Mouse (Mus musculus) erythroblast, adult 5-6 weeks (primary cell): ENCODE results near the gene 4931414P19Rik. TPM values are rescaled to one million over a fixed set of nuclear protein-coding genes. Genes with fewer than 3 reads are reported as not detected.

Experiments
- ATAC-seq: replicated peaks from 2 replicates; pipeline ENCODE4 v1.8.0; 2016; ENCODE audit warnings: moderate number of reproducible peaks, mild to moderate bottlenecking, moderate TSS enrichment, inconsistent platforms; ENCODE audit not compliant: poor library complexity, low FRiP score, severe bottlenecking
- total RNA-seq, 2 experiments: library from RNA; stranded (forward) in 1 of 2; stranded (reverse) in 1 of 2; fragments of 150-400 nt in 1 of 2; fragments of 200-764, 138-1000 nt in 1 of 2; gene quantifications; 2 replicates each; pipeline versions ENCODE4 v1.2.3 to v1.2.4; 2015 to 2017; ENCODE audit warnings: low replicate concordance in 2 of 2

4931414P19Rik gene
- total RNA-seq (2015; ENCODE audit: low replicate concordance) (1.3 and 4.4 TPM in 2 replicates), total RNA-seq (2017; ENCODE audit: low replicate concordance) (1.0 and 1.4 TPM in 2 replicates)

GRCm38 (mm10) chr14:54605752-54606321 lies at the start of gene 4931414P19Rik:
TSS of gene 4931414P19Rik (minus strand) at chr14:54605993.
- peak; percentile 61 for ATAC-seq

DNA sequence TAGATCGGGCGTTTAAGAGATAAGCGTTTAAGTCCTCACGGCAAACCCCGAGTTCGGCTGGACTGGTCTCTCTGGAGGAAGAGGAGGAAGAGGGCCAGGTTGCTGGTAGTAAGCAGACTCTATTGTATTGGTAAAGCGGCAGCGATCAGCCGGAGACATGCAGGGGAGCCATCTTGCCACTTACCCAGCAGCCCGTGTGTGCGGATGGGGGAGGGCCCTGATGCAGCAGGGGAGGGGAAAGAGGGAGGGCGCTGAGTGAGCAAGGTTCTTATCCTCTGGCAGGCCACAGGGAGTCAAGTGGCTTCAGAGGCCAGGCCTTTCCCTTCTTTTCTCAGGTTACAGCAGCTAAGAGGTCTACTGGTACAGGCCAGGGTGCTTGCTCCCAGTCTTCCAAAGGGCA lies 47.7 kb upstream of the 4931414P19Rik start:
- peak; percentile 93 for ATAC-seq

DNA sequence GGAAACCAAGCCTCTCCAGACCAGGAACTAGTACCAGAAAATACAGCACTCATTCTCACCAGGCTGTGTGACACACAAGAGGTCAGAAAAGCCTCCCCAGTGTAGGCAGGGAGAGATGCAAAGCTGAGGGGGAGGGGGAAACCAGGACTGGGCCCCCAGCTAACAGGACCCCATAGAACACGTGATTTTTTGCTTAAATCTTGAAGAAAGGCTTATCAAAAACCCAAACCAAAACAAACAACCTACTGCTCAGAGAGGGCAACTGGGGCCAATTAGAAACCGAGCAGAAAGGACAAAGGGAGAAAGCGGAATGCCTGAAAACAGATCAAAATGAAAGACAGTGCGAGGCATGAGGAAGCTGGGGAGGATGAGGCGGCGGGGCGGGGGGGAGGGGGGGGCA lies 47.0 kb upstream of the 4931414P19Rik start:
- ATAC-seq = no peak

DNA sequence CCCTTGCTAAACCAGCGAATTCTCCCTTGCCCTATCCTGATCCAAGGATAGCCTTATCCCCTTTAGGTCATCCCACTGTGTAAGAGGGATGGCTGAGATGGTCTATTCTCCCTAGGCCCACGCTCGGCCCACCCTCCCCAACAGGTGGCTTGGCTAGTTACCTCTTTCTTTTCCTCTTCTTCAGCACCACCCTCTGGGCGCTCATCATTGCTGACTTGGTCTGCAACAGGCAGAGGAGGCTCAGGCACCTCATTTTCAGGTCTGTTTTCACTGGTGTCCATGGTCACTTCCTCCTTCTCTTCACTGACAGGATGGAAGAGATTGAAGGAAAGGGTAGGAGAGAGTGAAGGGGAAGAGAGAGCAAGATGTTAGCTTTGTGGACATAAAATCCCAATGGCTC lies 45.8 kb upstream of the 4931414P19Rik start:
- ATAC-seq = no peak

DNA sequence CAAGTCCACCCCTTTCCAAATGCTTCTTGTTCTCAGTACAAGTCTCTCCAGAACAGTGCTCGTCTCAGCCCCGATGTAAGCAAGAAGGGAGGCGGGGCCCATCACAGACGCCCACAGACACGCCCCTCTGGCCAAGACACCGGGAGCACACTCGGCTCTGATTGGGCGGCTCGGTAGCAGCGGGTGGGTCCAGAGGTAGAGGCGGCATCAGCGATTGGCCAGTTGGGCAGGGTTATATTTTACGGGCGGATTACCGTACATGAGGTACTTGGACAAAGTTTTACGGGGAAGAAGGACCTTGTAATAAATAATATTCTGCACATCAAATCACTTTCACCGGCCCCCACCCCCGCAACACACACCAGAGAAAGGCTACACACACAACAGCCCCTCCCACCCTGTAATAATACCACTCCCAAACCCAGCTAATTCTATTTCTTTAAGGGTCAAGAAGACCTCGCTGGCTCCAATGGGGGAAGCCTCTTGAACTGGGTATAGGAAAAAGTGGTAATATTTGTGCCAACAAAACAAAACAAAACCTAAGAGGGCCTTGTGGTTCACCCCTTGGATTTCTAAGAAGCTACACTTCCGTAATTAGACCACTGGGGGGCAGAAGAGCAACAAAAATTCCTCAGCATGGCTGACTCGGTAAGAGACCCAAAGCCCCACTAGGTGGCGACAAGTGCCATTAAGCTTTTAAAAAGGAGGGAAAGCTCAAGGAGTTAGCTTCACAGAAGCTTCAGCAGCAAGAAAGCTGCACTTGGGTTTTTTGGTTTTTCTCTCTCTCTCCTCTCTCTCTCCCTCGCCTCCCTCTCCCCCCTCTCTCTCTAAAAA lies 45.0 kb upstream of the 4931414P19Rik start:
- peak; percentile 66 for ATAC-seq

DNA sequence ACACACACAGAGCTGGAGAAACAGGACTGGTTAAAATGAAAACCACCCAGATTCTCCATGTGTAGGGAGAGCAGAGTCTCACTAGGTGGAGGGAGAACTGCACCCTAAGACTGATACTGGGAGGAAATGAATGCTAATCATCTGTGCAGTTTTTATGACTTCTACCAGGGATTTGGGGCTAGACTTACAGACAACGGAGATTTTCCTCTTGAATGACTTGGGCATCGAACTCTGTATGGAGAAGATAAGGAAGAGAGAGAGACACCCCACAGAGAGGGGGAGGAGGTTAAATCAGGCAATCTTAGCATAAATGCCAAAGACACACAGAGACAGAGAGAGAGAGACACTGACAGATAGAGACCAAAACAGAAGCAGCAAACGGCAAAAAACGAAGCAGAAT lies 42.1 kb upstream of the 4931414P19Rik start:
- ATAC-seq = no peak

DNA sequence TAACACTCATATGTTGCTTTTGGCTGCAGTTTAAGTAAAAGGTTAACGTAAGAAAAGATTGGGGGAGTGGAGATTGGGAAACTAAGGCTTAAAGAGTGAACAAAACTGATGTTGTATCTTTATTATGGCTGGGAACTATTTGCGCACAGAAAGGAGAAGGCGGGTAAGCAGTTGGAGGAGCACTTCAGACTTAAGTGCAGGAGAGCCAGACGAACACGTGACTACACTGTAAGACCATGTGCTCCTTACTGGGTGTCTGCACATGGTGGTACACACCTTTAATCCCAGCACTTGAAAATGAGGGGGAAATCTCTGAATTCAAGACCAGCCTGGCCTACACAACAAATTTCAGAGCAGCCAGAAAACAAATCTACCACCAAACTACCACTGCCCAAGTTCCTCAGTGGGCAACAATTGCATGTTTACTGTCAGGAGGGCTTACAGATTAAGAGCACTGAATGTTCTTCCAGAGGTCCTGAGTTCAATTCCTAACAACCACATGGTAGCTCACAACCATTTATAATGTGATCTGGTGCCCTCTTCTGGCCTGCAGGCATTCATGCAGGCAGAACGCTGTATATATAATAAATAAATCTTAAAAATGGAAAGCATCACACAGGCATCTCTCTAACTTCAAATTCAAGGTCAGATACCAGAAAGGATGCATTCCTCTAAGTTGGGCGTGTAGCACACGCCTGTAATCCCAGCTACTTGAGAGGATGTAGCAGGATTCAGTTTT lies 41.3 kb upstream of the 4931414P19Rik start:
- no peak for ATAC-seq

- ATAC-seq = no peak
Measured at GRCm38 (mm10) chr14:54646455-54646854, 40.7 kb upstream of the 4931414P19Rik start.

DNA sequence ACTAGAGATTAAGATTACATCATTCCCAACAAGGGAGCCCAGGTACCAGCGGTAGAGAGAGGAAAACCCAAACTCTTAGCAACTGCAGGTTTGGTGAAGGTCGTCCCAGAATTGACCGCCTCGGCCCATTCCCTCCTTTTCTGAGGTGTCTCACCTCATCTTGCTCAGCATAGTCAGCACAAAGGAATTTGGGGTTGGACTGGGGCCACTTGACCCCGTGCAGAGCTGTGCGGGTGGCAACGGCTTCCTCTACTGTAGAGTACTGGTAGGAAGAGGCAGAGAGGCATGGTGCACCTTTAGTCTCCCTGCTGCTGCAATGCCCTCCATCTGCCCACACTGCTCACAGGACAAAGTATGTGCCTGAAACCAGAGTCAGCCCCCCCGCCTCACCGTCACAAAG lies 38.5 kb upstream of the 4931414P19Rik start:
- no peak for ATAC-seq

GRCm38 (mm10) chr14:54643011-54643410 lies 37.2 kb upstream of the 4931414P19Rik start:
- ATAC-seq = no peak

- ATAC-seq = no peak
Measured at GRCm38 (mm10) chr14:54642224-54642944, 36.6 kb upstream of the 4931414P19Rik start.

DNA sequence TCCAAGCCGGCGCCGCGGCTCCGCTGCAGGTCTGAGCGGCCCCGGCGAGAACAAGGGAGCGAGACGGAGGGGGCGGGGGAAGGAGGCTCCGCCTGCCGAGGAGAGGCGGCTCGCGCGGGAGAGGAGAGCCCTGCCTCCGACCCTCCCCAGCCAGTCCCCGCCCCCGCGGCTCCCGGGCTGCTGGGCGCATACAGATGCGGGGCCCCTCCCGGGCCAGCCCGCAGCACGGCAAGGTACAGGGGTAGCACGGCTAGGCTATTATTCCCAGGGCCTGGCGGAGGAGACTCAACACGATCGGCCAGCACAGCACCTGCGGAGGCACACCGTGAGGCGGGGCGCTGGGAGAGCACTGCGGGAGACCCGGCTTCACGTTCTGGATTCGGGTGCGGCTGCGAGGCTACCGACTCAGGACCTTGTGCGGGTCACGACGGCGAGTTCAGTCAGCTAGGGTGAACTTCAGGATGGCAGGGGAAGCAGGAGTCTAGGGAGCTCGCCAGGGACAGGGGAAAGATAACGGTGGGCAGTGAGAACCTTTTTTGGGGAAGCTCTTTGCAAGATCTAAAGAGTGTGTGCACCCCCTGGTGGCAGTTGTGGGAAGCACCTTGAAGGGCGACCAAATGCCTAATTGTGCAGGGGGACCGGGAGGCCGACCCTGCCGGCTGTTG lies 35.6 kb upstream of the 4931414P19Rik start, which contains the start of gene Cdh24:
Gene Cdh24, minus strand, starts transcription at position 60 of the 665 bp plus-strand sequence.
- peak; percentile 68 for ATAC-seq

DNA sequence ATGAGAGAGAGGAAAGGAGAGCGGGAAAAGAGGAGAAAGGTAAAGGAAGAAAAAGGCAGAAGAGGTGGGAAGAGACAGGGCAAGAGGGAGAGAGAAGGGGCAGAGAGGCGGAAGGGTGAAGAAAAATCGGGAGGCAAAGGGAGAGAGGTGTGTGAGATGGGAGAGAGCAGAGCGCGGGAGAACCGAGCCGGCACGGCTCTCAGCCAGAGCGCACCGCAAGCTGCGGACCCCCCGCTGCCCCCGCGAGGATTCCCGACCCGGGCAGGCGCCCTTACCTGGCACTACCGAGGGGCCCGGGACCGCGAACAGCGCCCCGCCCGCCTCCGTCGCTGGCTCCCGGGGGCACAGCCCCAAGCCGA lies 35.1 kb upstream of the 4931414P19Rik start, which contains the start of gene Gm17606:
Gene Gm17606, plus strand, starts transcription at position 7 of the 359 bp plus-strand sequence.
- ATAC-seq = no peak

- no peak for ATAC-seq
Measured at GRCm38 (mm10) chr14:54640121-54640520, 34.3 kb upstream of the 4931414P19Rik start.

DNA sequence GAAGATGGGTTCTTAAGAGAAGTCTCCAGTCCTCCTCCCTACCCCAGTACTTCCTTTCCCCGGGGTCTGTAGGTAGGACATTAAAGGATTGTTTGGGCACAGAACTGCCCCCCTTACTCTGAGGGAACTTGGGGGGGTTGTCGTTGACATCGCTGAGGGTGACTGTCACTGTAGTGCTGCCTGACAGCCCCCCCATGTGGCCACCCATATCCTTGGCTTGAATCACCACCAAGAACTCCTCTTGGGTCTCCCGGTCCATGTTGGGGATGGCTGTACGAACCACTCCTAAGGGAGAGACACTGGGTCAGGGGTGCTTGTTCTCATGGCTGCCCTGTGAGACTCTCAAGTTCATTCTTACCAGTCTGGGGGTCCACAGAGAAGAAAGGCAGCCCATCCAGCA lies 32.4 kb upstream of the 4931414P19Rik start:
- ATAC-seq = no peak

DNA sequence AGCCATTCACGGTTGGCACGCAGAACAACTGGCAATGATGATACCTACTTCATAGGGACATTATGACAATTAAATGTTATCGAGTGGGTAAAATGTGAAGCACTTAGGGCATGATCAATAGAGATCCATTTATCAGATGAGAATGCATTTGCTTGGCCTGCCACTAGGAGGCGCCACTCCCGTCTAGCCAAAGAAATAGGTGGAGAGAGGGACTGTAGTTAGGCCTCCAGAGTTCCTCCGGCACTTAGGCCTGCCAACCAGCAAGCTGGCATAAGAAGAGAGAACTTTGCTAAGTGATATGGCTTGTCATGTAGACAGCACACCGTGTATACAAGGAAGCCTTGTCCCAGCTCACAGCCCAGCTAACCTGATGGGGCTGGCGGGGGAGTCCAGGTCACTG lies 31.2 kb upstream of the 4931414P19Rik start:
- ATAC-seq = 0 out of 2 replicates have a peak, but pooled peaks have one; percentile 22

DNA sequence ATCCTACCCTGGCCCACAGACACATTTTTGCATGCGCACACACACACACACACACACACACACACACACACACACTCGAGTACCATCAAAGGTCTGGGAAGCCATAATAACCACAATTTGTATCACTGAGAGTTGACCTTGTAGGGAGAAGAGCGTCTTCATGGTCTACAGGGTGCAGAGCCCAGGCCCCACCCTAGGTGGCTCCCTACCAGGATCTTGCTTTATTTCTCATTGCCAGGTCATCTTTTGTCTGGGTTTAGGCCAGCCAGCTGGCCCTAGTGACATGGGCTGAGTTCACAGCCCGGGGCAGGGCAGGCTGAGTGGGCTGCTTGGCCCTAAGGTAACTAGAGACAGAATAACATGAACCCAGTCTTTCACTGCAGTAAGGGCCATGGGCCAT lies 28.4 kb upstream of the 4931414P19Rik start:
- ATAC-seq = no peak

- no peak for ATAC-seq
Measured at GRCm38 (mm10) chr14:54632252-54632651, 26.5 kb upstream of the 4931414P19Rik start.

GRCm38 (mm10) chr14:54631240-54631599 lies 25.4 kb upstream of the 4931414P19Rik start:
- ATAC-seq = no peak
